Mouse (Mus musculus): ENCODE data around the gene C8g. TPM values are rescaled to one million over a fixed set of nuclear protein-coding genes. Genes with fewer than 3 reads are reported as not detected.

Gene C8g
- 6.3 and 6.4 TPM in 2 replicates for polyA plus RNA-seq (2015; fragmentation: Nextera tagmentation; extraction: Ambion mirVana)

GRCm38 (mm10) chr2:25501593-25502486 is at the start of gene C8g:
Gene C8g, minus strand, starts transcription at chr2:25501719.
- Histone ChIP-seq H3K27me3 (replicated peaks) (no peaks in the 10 kb centered on the region), H3K4me2 (peak within 1 kb of the TSS; percentile 98), H3K36me3 (peaks cover 35% of the 10 kb centered on the region), H3K27ac (replicated peaks) (peak within 1 kb of the TSS; percentile 86), H3K9me3 (replicated peaks) (no peaks in the 10 kb centered on the region), H3K4me3 (replicated peaks) (peak within 1 kb of the TSS; percentile 83), H3K9ac (replicated peaks) (peak within 1 kb of the TSS; percentile 96), H3K4me1 (peaks cover 18% of the 10 kb centered on the region)
- 77% methylated on average over 20 of the region's 20 CpGs for WGBS
- ATAC-seq (ENCODE audit: low FRiP score): no peak; the same call in 1 of the 2 replicates

GRCm38 (mm10) chr2:25551186-25551585 is 49.7 kb upstream of the C8g start:
- Histone ChIP-seq H3K27ac (replicated peaks) (no peak overlapping the region), H3K4me3 (replicated peaks) (no peak overlapping the region), H3K4me1 (peaks cover 8% of the 10 kb centered on the region), H3K27me3 (replicated peaks) (no peaks in the 10 kb centered on the region), H3K4me2 (no peak overlapping the region), H3K9ac (replicated peaks) (no peak overlapping the region), H3K36me3 (no peaks in the 10 kb centered on the region), H3K9me3 (replicated peaks) (no peaks in the 10 kb centered on the region)
- ATAC-seq (ENCODE audit: low FRiP score): no peak
- 42% methylated on average over 5 of the region's 5 CpGs for WGBS

GRCm38 (mm10) chr2:25549021-25549991 is 47.8 kb upstream of the C8g start:
- no peak overlapping the region for H3K4me3 ChIP-seq (replicated peaks)
- peaks cover 16% of the 10 kb centered on the region for H3K4me1 ChIP-seq
- no peaks in the 10 kb centered on the region for H3K36me3 ChIP-seq
- ATAC-seq (ENCODE audit: low FRiP score): no peak
- no peaks in the 10 kb centered on the region for H3K27me3 ChIP-seq (replicated peaks)
- no peak overlapping the region for H3K9ac ChIP-seq (replicated peaks)
- WGBS: 79% methylated on average over 9 of the region's 9 CpGs
- no peaks in the 10 kb centered on the region for H3K9me3 ChIP-seq (replicated peaks)
- H3K4me2 ChIP-seq: no peak overlapping the region
- H3K27ac ChIP-seq (replicated peaks): no peak overlapping the region

- WGBS: 3% methylated on average over 48 of the region's 48 CpGs
Measured at GRCm38 (mm10) chr2:25546811-25547491, 45.4 kb upstream of the C8g start, which contains the start of gene Traf2. Gene Traf2, minus strand, starts transcription at chr2:25546940.

GRCm38 (mm10) chr2:25545996-25546810 is 44.7 kb upstream of the C8g start:
- peak overlapping the region; percentile 64 for H3K9ac ChIP-seq (replicated peaks)
- peak overlapping the region; percentile 82 for H3K4me2 ChIP-seq
- peak; percentile 51 for ATAC-seq (ENCODE audit: low FRiP score)
- H3K9me3 ChIP-seq (replicated peaks): no peaks in the 10 kb centered on the region
- no peaks in the 10 kb centered on the region for H3K27me3 ChIP-seq (replicated peaks)
- no peaks in the 10 kb centered on the region for H3K36me3 ChIP-seq
- H3K4me3 ChIP-seq (replicated peaks): peak overlapping the region; percentile 65
- WGBS: 9% methylated on average over 43 of the region's 43 CpGs
- peak overlapping the region; percentile 51 for H3K27ac ChIP-seq (replicated peaks)
- peaks cover 19% of the 10 kb centered on the region for H3K4me1 ChIP-seq

More at GRCm38 (mm10) chr2:25546811-25547491, 45.4 kb upstream of the C8g start, which contains the start of gene Traf2:
- Histone ChIP-seq H3K4me2 (peak within 1 kb of the TSS; percentile 82), H3K4me3 (replicated peaks) (peak within 1 kb of the TSS; percentile 65), H3K9me3 (replicated peaks) (no peaks in the 10 kb centered on the region), H3K9ac (replicated peaks) (peak within 1 kb of the TSS; percentile 64), H3K27me3 (replicated peaks) (no peaks in the 10 kb centered on the region), H3K4me1 (peaks cover 19% of the 10 kb centered on the region), H3K36me3 (no peaks in the 10 kb centered on the region), H3K27ac (replicated peaks) (peak within 1 kb of the TSS; percentile 51)
- ATAC-seq (ENCODE audit: low FRiP score): peak; percentile 99

GRCm38 (mm10) chr2:25541644-25542367 is 40.3 kb upstream of the C8g start:
- no peak overlapping the region for H3K27ac ChIP-seq (replicated peaks)
- H3K4me2 ChIP-seq: no peak overlapping the region
- no peaks in the 10 kb centered on the region for H3K27me3 ChIP-seq (replicated peaks)
- H3K4me1 ChIP-seq: peaks cover 15% of the 10 kb centered on the region
- no peak overlapping the region for H3K9ac ChIP-seq (replicated peaks)
- peaks cover 2% of the 10 kb centered on the region; the same call in 1 of the 2 replicates for H3K36me3 ChIP-seq
- 75% methylated on average over 10 of the region's 10 CpGs for WGBS
- no peaks in the 10 kb centered on the region for H3K9me3 ChIP-seq (replicated peaks)
- no peak for ATAC-seq (ENCODE audit: low FRiP score)
- no peak overlapping the region for H3K4me3 ChIP-seq (replicated peaks)

- 94% methylated on average over 4 of the region's 4 CpGs for WGBS
- Histone ChIP-seq H3K4me1 (0 out of 2 replicates have a peak, but pooled peaks cover 6% of the 10 kb centered on the region), H3K4me2 (no peak overlapping the region), H3K4me3 (replicated peaks) (no peak overlapping the region), H3K9ac (replicated peaks) (no peak overlapping the region), H3K27me3 (replicated peaks) (no peaks in the 10 kb centered on the region), H3K9me3 (replicated peaks) (no peaks in the 10 kb centered on the region), H3K36me3 (peaks cover 12% of the 10 kb centered on the region), H3K27ac (replicated peaks) (no peak overlapping the region)
- no peak for ATAC-seq (ENCODE audit: low FRiP score)
Measured at GRCm38 (mm10) chr2:25540541-25540948, 39.0 kb upstream of the C8g start.

- ATAC-seq (ENCODE audit: low FRiP score): no peak
- Histone ChIP-seq H3K9me3 (replicated peaks) (no peaks in the 10 kb centered on the region), H3K27ac (replicated peaks) (no peak overlapping the region), H3K36me3 (peaks cover 12% of the 10 kb centered on the region), H3K4me3 (replicated peaks) (no peak overlapping the region), H3K27me3 (replicated peaks) (no peaks in the 10 kb centered on the region), H3K4me1 (no peaks in the 10 kb centered on the region), H3K9ac (replicated peaks) (no peak overlapping the region), H3K4me2 (no peak overlapping the region)
- 93% methylated on average over 8 of the region's 8 CpGs for WGBS
Measured at GRCm38 (mm10) chr2:25536531-25536930, 35.0 kb upstream of the C8g start.

GRCm38 (mm10) chr2:25534866-25535182 is 33.3 kb upstream of the C8g start:
- H3K4me3 ChIP-seq (replicated peaks): no peak overlapping the region
- no peaks in the 10 kb centered on the region for H3K27me3 ChIP-seq (replicated peaks)
- H3K4me2 ChIP-seq: no peak overlapping the region
- peaks cover 13% of the 10 kb centered on the region for H3K36me3 ChIP-seq
- H3K9ac ChIP-seq (replicated peaks): no peak overlapping the region
- H3K9me3 ChIP-seq (replicated peaks): no peaks in the 10 kb centered on the region
- H3K27ac ChIP-seq (replicated peaks): no peak overlapping the region
- ATAC-seq (ENCODE audit: low FRiP score): no peak
- WGBS: 95% methylated on average over 2 of the region's 2 CpGs
- no peaks in the 10 kb centered on the region for H3K4me1 ChIP-seq

- WGBS: 93% methylated on average over 3 of the region's 3 CpGs
- Histone ChIP-seq H3K4me3 (replicated peaks) (no peak overlapping the region), H3K36me3 (peaks cover 17% of the 10 kb centered on the region), H3K9ac (replicated peaks) (no peak overlapping the region), H3K27me3 (replicated peaks) (no peaks in the 10 kb centered on the region), H3K9me3 (replicated peaks) (no peaks in the 10 kb centered on the region), H3K27ac (replicated peaks) (no peak overlapping the region), H3K4me1 (no peaks in the 10 kb centered on the region), H3K4me2 (no peak overlapping the region)
- ATAC-seq (ENCODE audit: low FRiP score): no peak
Measured at GRCm38 (mm10) chr2:25534178-25534865, 32.8 kb upstream of the C8g start.

Data from neural tube, embryonic 15.5 days (tissue).